Mouse (Mus musculus) forebrain, embryonic 13.5 days (tissue): ENCODE measurements at regions not wholly inside any gene's neighbourhood (a gene's known extent, or its start where the extent isn't known, plus 50 kb on each side); places are given as distances from the start of the nearest gene placed in this dataset.

Experiments used
- ATAC-seq: fragments of 200-750 bp; cut with Nextera tagmentation; 2 replicates; pipeline ENCODE4 v1.8.0; 2017
- H3K27ac ChIP-seq: fragments of 300-500 bp; sonication (generic); 2 replicates; pipeline ENCODE4 v1.5.1; 2015; ENCODE audit warnings: inconsistent platforms, mild to moderate bottlenecking, moderate library complexity
- H3K27me3 ChIP-seq: fragments of 300-500 bp; sonication (generic); 2 replicates; pipeline ENCODE4 v1.6.1; 2015; ENCODE audit warnings: mild to moderate bottlenecking, inconsistent platforms
- H3K36me3 ChIP-seq: fragments of 300-500 bp; sonication (generic); 2 replicates; pipeline ENCODE4 v1.6.1; 2015; ENCODE audit warnings: mild to moderate bottlenecking, inconsistent platforms; ENCODE audit not compliant: poor library complexity, severe bottlenecking
- H3K4me1 ChIP-seq: fragments of 300-500 bp; sonication (generic); 2 replicates; pipeline ENCODE4 v1.6.1; 2015; ENCODE audit warnings: inconsistent platforms
- H3K4me2 ChIP-seq: fragments of 300-500 bp; sonication (generic); 2 replicates; pipeline ENCODE4 v1.6.1; 2015; ENCODE audit warnings: inconsistent platforms, mild to moderate bottlenecking, moderate library complexity
- H3K4me3 ChIP-seq: fragments of 300-500 bp; sonication (generic); 2 replicates; pipeline ENCODE4 v1.5.1; 2015; ENCODE audit warnings: mild to moderate bottlenecking, inconsistent platforms
- H3K9ac ChIP-seq: fragments of 300-500 bp; sonication (generic); 2 replicates; pipeline ENCODE4 v1.6.1; 2015; ENCODE audit warnings: mild to moderate bottlenecking, inconsistent platforms
- H3K9me3 ChIP-seq: fragments of 300-500 bp; sonication (generic); replicated peaks from 2 replicates; pipeline ENCODE4 v1.6.1; 2016; ENCODE audit warnings: inconsistent platforms
- WGBS: fragments of 180-500 bp; shearing (Covaris S2); methylation state at CpG from one replicate; pipeline ENCODE4 v1.1.7; 2015; 5-methylcytosine and 5-hydroxymethylcytosine counted together

GRCm38 (mm10) chrX:161487691-161488090, 200.4 kb downstream of the Gm15262 start:
- no peak overlapping the region for H3K4me2 ChIP-seq
- 88% methylated on average over 3 of the region's 3 CpGs for WGBS
- H3K9me3 ChIP-seq = no peaks in the 10 kb centered on the region
- H3K27ac ChIP-seq = no peak overlapping the region
- peaks cover 4% of the 10 kb centered on the region; the same call in 1 of the 2 replicates for H3K27me3 ChIP-seq
- H3K4me1 ChIP-seq = no peaks in the 10 kb centered on the region
- no peak overlapping the region for H3K4me3 ChIP-seq
- ATAC-seq = no peak
- no peaks in the 10 kb centered on the region for H3K36me3 ChIP-seq
- no peak overlapping the region for H3K9ac ChIP-seq

GRCm38 (mm10) chrX:161511341-161511740, 205.5 kb upstream of the Rai2 start:
- Histone ChIP-seq H3K36me3 (no peaks in the 10 kb centered on the region), H3K4me3 (no peak overlapping the region), H3K4me2 (no peak overlapping the region), H3K9ac (no peak overlapping the region), H3K27ac (no peak overlapping the region), H3K27me3 (peaks cover 3% of the 10 kb centered on the region; the same call in 1 of the 2 replicates), H3K9me3 (no peaks in the 10 kb centered on the region), H3K4me1 (no peaks in the 10 kb centered on the region)
- no peak for ATAC-seq
- WGBS = 79% methylated on average over 1 of the region's 1 CpGs

- Histone ChIP-seq H3K9ac (no peak overlapping the region), H3K4me1 (peaks cover 5% of the 10 kb centered on the region; the same call in 1 of the 2 replicates), H3K9me3 (no peaks in the 10 kb centered on the region), H3K36me3 (no peaks in the 10 kb centered on the region), H3K27me3 (peaks cover 18% of the 10 kb centered on the region; the same call in 1 of the 2 replicates), H3K27ac (no peak overlapping the region), H3K4me3 (no peak overlapping the region), H3K4me2 (no peak overlapping the region)
- peak; percentile 70; the same call in 1 of the 2 replicates for ATAC-seq
- 30% methylated on average over 3 of the region's 3 CpGs for WGBS
Observed at GRCm38 (mm10) chrX:161523432-161524256, 193.2 kb upstream of the Rai2 start.

GRCm38 (mm10) chrX:161524257-161524646, 192.6 kb upstream of the Rai2 start:
- Histone ChIP-seq H3K4me1 (peaks cover 5% of the 10 kb centered on the region; the same call in 1 of the 2 replicates), H3K36me3 (no peaks in the 10 kb centered on the region), H3K9ac (no peak overlapping the region), H3K9me3 (no peaks in the 10 kb centered on the region), H3K4me2 (no peak overlapping the region), H3K4me3 (no peak overlapping the region), H3K27ac (no peak overlapping the region), H3K27me3 (peaks cover 18% of the 10 kb centered on the region; the same call in 1 of the 2 replicates)
- whole genome bisulfite sequencing = 30% methylated on average over 3 of the region's 3 CpGs
- ATAC-seq = no peak

- no peaks in the 10 kb centered on the region for H3K36me3 ChIP-seq
- no peak overlapping the region for H3K4me3 ChIP-seq
- H3K4me2 ChIP-seq = no peak overlapping the region
- no peak overlapping the region for H3K27ac ChIP-seq
- no peak for ATAC-seq
- H3K9me3 ChIP-seq = no peaks in the 10 kb centered on the region
- H3K4me1 ChIP-seq = no peaks in the 10 kb centered on the region
- no peaks in the 10 kb centered on the region for H3K27me3 ChIP-seq
- no peak overlapping the region for H3K9ac ChIP-seq
Observed at GRCm38 (mm10) chrX:161537290-161537689, 179.6 kb upstream of the Rai2 start.

- Histone ChIP-seq H3K27me3 (peaks cover 6% of the 10 kb centered on the region; the same call in 1 of the 2 replicates), H3K9me3 (no peaks in the 10 kb centered on the region), H3K36me3 (no peaks in the 10 kb centered on the region), H3K9ac (no peak overlapping the region), H3K4me3 (no peak overlapping the region), H3K4me2 (no peak overlapping the region), H3K27ac (no peak overlapping the region), H3K4me1 (0 out of 2 replicates have a peak, but pooled peaks cover 2% of the 10 kb centered on the region)
- no peak for ATAC-seq
- WGBS = 49% methylated on average over 5 of the region's 5 CpGs
Observed at GRCm38 (mm10) chrX:161556896-161557295, 160.0 kb upstream of the Rai2 start.

- H3K4me3 ChIP-seq = no peak overlapping the region
- ATAC-seq = no peak
- H3K4me2 ChIP-seq = no peak overlapping the region
- H3K9me3 ChIP-seq = no peaks in the 10 kb centered on the region
- no peak overlapping the region for H3K9ac ChIP-seq
- H3K27me3 ChIP-seq = peaks cover 6% of the 10 kb centered on the region; the same call in 1 of the 2 replicates
- no peaks in the 10 kb centered on the region for H3K36me3 ChIP-seq
- 0 out of 2 replicates have a peak, but pooled peaks cover 2% of the 10 kb centered on the region for H3K4me1 ChIP-seq
- no peak overlapping the region for H3K27ac ChIP-seq
Observed at GRCm38 (mm10) chrX:161558511-161558910, 158.4 kb upstream of the Rai2 start.

- peak; percentile 63; the same call in 1 of the 2 replicates for ATAC-seq
- 29% methylated on average over 4 of the region's 4 CpGs for WGBS
Observed at GRCm38 (mm10) chrX:161566435-161566834, 150.4 kb upstream of the Rai2 start.

GRCm38 (mm10) chrX:161582019-161582659, 134.7 kb upstream of the Rai2 start:
- H3K4me1 ChIP-seq = no peaks in the 10 kb centered on the region
- 86% methylated on average over 5 of the region's 5 CpGs for WGBS
- H3K36me3 ChIP-seq = no peaks in the 10 kb centered on the region
- no peak overlapping the region for H3K4me2 ChIP-seq
- peaks cover 11% of the 10 kb centered on the region; the same call in 1 of the 2 replicates for H3K27me3 ChIP-seq
- no peaks in the 10 kb centered on the region for H3K9me3 ChIP-seq
- ATAC-seq = no peak
- H3K4me3 ChIP-seq = no peak overlapping the region
- H3K9ac ChIP-seq = no peak overlapping the region
- H3K27ac ChIP-seq = no peak overlapping the region

More at GRCm38 (mm10) chrX:161566435-161566834, 150.4 kb upstream of the Rai2 start:
- H3K27ac ChIP-seq = no peak overlapping the region
- no peaks in the 10 kb centered on the region for H3K9me3 ChIP-seq
- H3K4me2 ChIP-seq = no peak overlapping the region
- no peak overlapping the region for H3K4me3 ChIP-seq
- H3K9ac ChIP-seq = no peak overlapping the region
- H3K36me3 ChIP-seq = no peaks in the 10 kb centered on the region
- no peaks in the 10 kb centered on the region for H3K4me1 ChIP-seq
- peaks cover 14% of the 10 kb centered on the region; the same call in 1 of the 2 replicates for H3K27me3 ChIP-seq

- H3K4me1 ChIP-seq = no peaks in the 10 kb centered on the region
- H3K9ac ChIP-seq = no peak overlapping the region
- H3K9me3 ChIP-seq = no peaks in the 10 kb centered on the region
- ATAC-seq = no peak
- H3K36me3 ChIP-seq = no peaks in the 10 kb centered on the region
- no peak overlapping the region for H3K4me3 ChIP-seq
- peaks cover 5% of the 10 kb centered on the region; the same call in 1 of the 2 replicates for H3K27me3 ChIP-seq
- H3K27ac ChIP-seq = no peak overlapping the region
- WGBS = 64% methylated on average over 2 of the region's 2 CpGs
- no peak overlapping the region for H3K4me2 ChIP-seq
Observed at GRCm38 (mm10) chrX:161583872-161584271, 133.0 kb upstream of the Rai2 start.

- WGBS = 57% methylated on average over 5 of the region's 5 CpGs
- H3K27me3 ChIP-seq = no peaks in the 10 kb centered on the region
- no peak for ATAC-seq
Observed at GRCm38 (mm10) chrX:161633869-161634268, 83.0 kb upstream of the Rai2 start.

GRCm38 (mm10) chrX:161634342-161634741, 82.5 kb upstream of the Rai2 start:
- Histone ChIP-seq H3K4me2 (no peak overlapping the region), H3K36me3 (no peaks in the 10 kb centered on the region), H3K27ac (no peak overlapping the region), H3K9ac (no peak overlapping the region), H3K4me1 (no peaks in the 10 kb centered on the region), H3K4me3 (no peak overlapping the region), H3K27me3 (no peaks in the 10 kb centered on the region), H3K9me3 (no peaks in the 10 kb centered on the region)
- peak; percentile 81 for ATAC-seq
- WGBS = 78% methylated on average over 2 of the region's 2 CpGs

More at GRCm38 (mm10) chrX:161633869-161634268, 83.0 kb upstream of the Rai2 start:
- H3K9me3 ChIP-seq = no peaks in the 10 kb centered on the region
- H3K4me3 ChIP-seq = no peak overlapping the region
- no peak overlapping the region for H3K4me2 ChIP-seq
- H3K27ac ChIP-seq = no peak overlapping the region
- H3K36me3 ChIP-seq = no peaks in the 10 kb centered on the region
- H3K9ac ChIP-seq = no peak overlapping the region
- H3K4me1 ChIP-seq = no peaks in the 10 kb centered on the region
